In genomic region chr19:32311762-32312161, GRCm38 (mm10) we compare ENCODE assay signal across 27 mouse cellular contexts.
"Had no signal": no experiment of that assay in that cellular context is flagged by ENCODE, and none has a peak within 500 bp of the region (broad histone marks: within the 10 kb centered on the region; RNA-seq: fewer than 3 reads in every experiment).

No protein-coding gene starts in this region.

- ATAC-seq: hindbrain, postnatal 0 days; intestine, embryonic 16.5 days had no signal

- H3K36me3 ChIP-seq: heart, embryonic 10.5 days; heart, embryonic 13.5 days; heart, embryonic 15.5 days; hindbrain, embryonic 13.5 days; hindbrain, embryonic 15.5 days; kidney, embryonic 15.5 days; limb, embryonic 13.5 days; limb, embryonic 15.5 days; liver, embryonic 13.5 days had no signal

- H3K9ac ChIP-seq: heart, embryonic 13.5 days; heart, embryonic 15.5 days; hindbrain, embryonic 13.5 days; hindbrain, embryonic 15.5 days; kidney, embryonic 15.5 days; limb, embryonic 13.5 days; limb, embryonic 15.5 days; liver, embryonic 13.5 days; liver, embryonic 15.5 days had no signal

- H3K27ac ChIP-seq: heart, embryonic 10.5 days; heart, embryonic 13.5 days; heart, embryonic 15.5 days; hindbrain, embryonic 13.5 days; hindbrain, embryonic 15.5 days; hindbrain, postnatal 0 days; kidney, embryonic 15.5 days; kidney, postnatal 0 days; limb, embryonic 13.5 days; limb, embryonic 15.5 days; liver, embryonic 13.5 days; liver, embryonic 15.5 days had no signal

- H3K4me1 ChIP-seq: heart, embryonic 15.5 days; hindbrain, embryonic 13.5 days; hindbrain, embryonic 15.5 days; kidney, embryonic 15.5 days had no signal

- H3K9me3 ChIP-seq: heart, embryonic 10.5 days; heart, embryonic 13.5 days; heart, embryonic 15.5 days; hindbrain, embryonic 13.5 days; hindbrain, embryonic 15.5 days; kidney, embryonic 15.5 days; limb, embryonic 13.5 days; limb, embryonic 15.5 days; liver, embryonic 13.5 days; liver, embryonic 15.5 days had no signal

- H3K4me2 ChIP-seq: heart, embryonic 13.5 days; heart, embryonic 15.5 days; hindbrain, embryonic 13.5 days; hindbrain, embryonic 15.5 days; kidney, embryonic 15.5 days; limb, embryonic 13.5 days; limb, embryonic 15.5 days; liver, embryonic 11.5 days; liver, embryonic 13.5 days; liver, embryonic 15.5 days had no signal

- DNase-seq: gastrocnemius, postnatal 14 days; gastrocnemius, postnatal 36 days; heart, adult 18-20 months; heart, postnatal 14 days; heart, postnatal 36 days; kidney, adult 11 months; kidney, adult 2 months; kidney, adult 9 months; kidney, postnatal 14 days; kidney, postnatal 36 days; layer of hippocampus, adult 9-11 months; layer of hippocampus, postnatal 36 days; left cerebral cortex, postnatal 4 days; liver, embryonic 13.5 days had no signal

- H3K4me3 ChIP-seq: heart, embryonic 10.5 days; heart, embryonic 13.5 days; heart, embryonic 15.5 days; hindbrain, embryonic 13.5 days; hindbrain, embryonic 15.5 days; kidney, embryonic 15.5 days; limb, embryonic 13.5 days; limb, embryonic 15.5 days; liver, embryonic 13.5 days; liver, embryonic 15.5 days had no signal

- H3K27me3 ChIP-seq: heart, embryonic 13.5 days; heart, embryonic 15.5 days; hindbrain, embryonic 13.5 days; hindbrain, embryonic 15.5 days; kidney, embryonic 15.5 days; limb, embryonic 13.5 days; limb, embryonic 15.5 days; liver, embryonic 13.5 days; liver, embryonic 15.5 days had no signal
